Mouse (Mus musculus): ENCODE measurements around the gene Sprtn. TPM values are rescaled to one million over a fixed set of nuclear protein-coding genes. Genes with fewer than 3 reads are reported as not detected.

Gene Sprtn
- polyA plus RNA-seq, 1 experiment from 2014 or later = 14.1 TPM

- under 1% methylated on average over 31 of the region's 62 CpGs for WGBS
- Histone ChIP-seq H3K36me3 (ENCODE audit: control insufficient read depth, insufficient read depth, low read length) (no peaks in the 10 kb centered on the region), H3K9ac (ENCODE audit: low read length) (peak overlapping the region; percentile 96), H3K27ac (ENCODE audit: low read depth, low read length) (peak overlapping the region; percentile 91), H3K4me2 (peak overlapping the region; percentile 68), H3K4me1 (ENCODE audit: control insufficient read depth, insufficient read depth, low read length) (peaks cover 26% of the 10 kb centered on the region), H3K4me3 (ENCODE audit: low read depth, low read length) (peak overlapping the region; percentile 88), H3K27me3 (ENCODE audit: control insufficient read depth, insufficient read depth, low read length) (no peaks in the 10 kb centered on the region), H3K9me3 (ENCODE audit: control insufficient read depth, low read length) (no peaks in the 10 kb centered on the region)
- DNase-seq (ENCODE audit: low spot score, missing footprints) = peak; percentile 90
- ATAC-seq (ENCODE audit: low FRiP score) = peak; percentile 43
Measured at GRCm38 (mm10) chr8:124948733-124949111, 51.0 kb downstream of the Sprtn start.

GRCm38 (mm10) chr8:124949209-124950068, 51.8 kb downstream of the Sprtn start, which contains the start of gene Egln1:
Gene Egln1, minus strand, starts transcription at chr8:124949324.
- Histone ChIP-seq H3K9me3 (ENCODE audit: control insufficient read depth, low read length) (no peaks in the 10 kb centered on the region), H3K4me2 (peak within 1 kb of the TSS; percentile 68), H3K9ac (ENCODE audit: low read length) (peak within 1 kb of the TSS; percentile 96), H3K4me1 (ENCODE audit: control insufficient read depth, insufficient read depth, low read length) (peaks cover 23% of the 10 kb centered on the region), H3K27ac (ENCODE audit: low read depth, low read length) (peak within 1 kb of the TSS; percentile 91), H3K4me3 (ENCODE audit: low read depth, low read length) (peak within 1 kb of the TSS; percentile 88), H3K36me3 (ENCODE audit: control insufficient read depth, insufficient read depth, low read length) (no peaks in the 10 kb centered on the region), H3K27me3 (ENCODE audit: control insufficient read depth, insufficient read depth, low read length) (no peaks in the 10 kb centered on the region)
- under 1% methylated on average over 68 of the region's 98 CpGs for WGBS
- DNase-seq (ENCODE audit: low spot score, missing footprints) (peak; percentile 97), ATAC-seq (ENCODE audit: low FRiP score) (peak; percentile 86)

GRCm38 (mm10) chr8:124950069-124950456, 52.4 kb downstream of the Sprtn start:
- Histone ChIP-seq H3K9ac (ENCODE audit: low read length) (peak overlapping the region; percentile 96), H3K4me2 (peak overlapping the region; percentile 68), H3K27ac (ENCODE audit: low read depth, low read length) (peak overlapping the region; percentile 91), H3K4me3 (ENCODE audit: low read depth, low read length) (peak overlapping the region; percentile 88), H3K9me3 (ENCODE audit: control insufficient read depth, low read length) (no peaks in the 10 kb centered on the region), H3K27me3 (ENCODE audit: control insufficient read depth, insufficient read depth, low read length) (no peaks in the 10 kb centered on the region), H3K4me1 (ENCODE audit: control insufficient read depth, insufficient read depth, low read length) (peaks cover 21% of the 10 kb centered on the region), H3K36me3 (ENCODE audit: control insufficient read depth, insufficient read depth, low read length) (no peaks in the 10 kb centered on the region)
- no peak for DNase-seq (ENCODE audit: low spot score, missing footprints)
- 40% methylated on average over 10 of the region's 10 CpGs for WGBS
- no peak for ATAC-seq (ENCODE audit: low FRiP score)

GRCm38 (mm10) chr8:124950865-124951264, 53.2 kb downstream of the Sprtn start:
- no peak for DNase-seq (ENCODE audit: low spot score, missing footprints)
- Histone ChIP-seq H3K27ac (ENCODE audit: low read depth, low read length) (no peak overlapping the region), H3K27me3 (ENCODE audit: control insufficient read depth, insufficient read depth, low read length) (no peaks in the 10 kb centered on the region), H3K4me3 (ENCODE audit: low read depth, low read length) (0 out of 2 replicates have a peak overlapping the region, but pooled peaks have one; percentile 88), H3K9me3 (ENCODE audit: control insufficient read depth, low read length) (no peaks in the 10 kb centered on the region), H3K4me1 (ENCODE audit: control insufficient read depth, insufficient read depth, low read length) (peaks cover 18% of the 10 kb centered on the region), H3K36me3 (ENCODE audit: control insufficient read depth, insufficient read depth, low read length) (no peaks in the 10 kb centered on the region), H3K9ac (ENCODE audit: low read length) (0 out of 2 replicates have a peak overlapping the region, but pooled peaks have one; percentile 28), H3K4me2 (peak overlapping the region; percentile 68)
- WGBS = 75% methylated on average over 2 of the region's 2 CpGs
- no peak for ATAC-seq (ENCODE audit: low FRiP score)

- Histone ChIP-seq H3K9ac (ENCODE audit: low read length) (no peak overlapping the region), H3K36me3 (ENCODE audit: control insufficient read depth, insufficient read depth, low read length) (no peaks in the 10 kb centered on the region), H3K27ac (ENCODE audit: low read depth, low read length) (no peak overlapping the region), H3K4me1 (ENCODE audit: control insufficient read depth, insufficient read depth, low read length) (peaks cover 6% of the 10 kb centered on the region; the same call in 1 of the 2 replicates), H3K4me2 (no peak overlapping the region), H3K9me3 (ENCODE audit: control insufficient read depth, low read length) (no peaks in the 10 kb centered on the region), H3K27me3 (ENCODE audit: control insufficient read depth, insufficient read depth, low read length) (no peaks in the 10 kb centered on the region), H3K4me3 (ENCODE audit: low read depth, low read length) (no peak overlapping the region)
- ATAC-seq (ENCODE audit: low FRiP score) = no peak
- WGBS = 92% methylated on average over 7 of the region's 7 CpGs
- no peak for DNase-seq (ENCODE audit: low spot score, missing footprints)
Measured at GRCm38 (mm10) chr8:124953188-124953587, 55.5 kb downstream of the Sprtn start.

- Histone ChIP-seq H3K36me3 (ENCODE audit: control insufficient read depth, insufficient read depth, low read length) (no peaks in the 10 kb centered on the region), H3K4me3 (ENCODE audit: low read depth, low read length) (no peak overlapping the region), H3K27ac (ENCODE audit: low read depth, low read length) (no peak overlapping the region), H3K9ac (ENCODE audit: low read length) (no peak overlapping the region), H3K4me1 (ENCODE audit: control insufficient read depth, insufficient read depth, low read length) (peaks cover 6% of the 10 kb centered on the region; the same call in 1 of the 2 replicates), H3K27me3 (ENCODE audit: control insufficient read depth, insufficient read depth, low read length) (no peaks in the 10 kb centered on the region), H3K4me2 (no peak overlapping the region), H3K9me3 (ENCODE audit: control insufficient read depth, low read length) (no peaks in the 10 kb centered on the region)
- 82% methylated on average over 8 of the region's 8 CpGs for WGBS
- no peak for ATAC-seq (ENCODE audit: low FRiP score)
- no peak for DNase-seq (ENCODE audit: low spot score, missing footprints)
Measured at GRCm38 (mm10) chr8:124954572-124955082, 56.9 kb downstream of the Sprtn start.

Other genes starting within 250 kb of the Sprtn start
- gene 2310022B05Rik, start 234.5 kb upstream of the Sprtn start, polyA plus RNA-seq (2014; fragmentation: Nextera tagmentation; extraction: Ambion mirVana) = 17.4 and 21.2 TPM in 2 replicates
- gene Ttc13, start 175.9 kb upstream of the Sprtn start, polyA plus RNA-seq (2014; fragmentation: Nextera tagmentation; extraction: Ambion mirVana) = 61.5 and 62.7 TPM in 2 replicates
- 31.1 and 33.0 TPM in 2 replicates for gene Arv1, start 175.7 kb upstream of the Sprtn start, polyA plus RNA-seq (2014; fragmentation: Nextera tagmentation; extraction: Ambion mirVana)
- 2.1 and 2.2 TPM in 2 replicates for gene Fam89a, start 146.1 kb upstream of the Sprtn start, polyA plus RNA-seq (2014; fragmentation: Nextera tagmentation; extraction: Ambion mirVana)
- gene Trim67, start 104.8 kb upstream of the Sprtn start, polyA plus RNA-seq (2014; fragmentation: Nextera tagmentation; extraction: Ambion mirVana) = 2.9 and 3.3 TPM in 2 replicates
- gene Gnpat, start 34.9 kb upstream of the Sprtn start, polyA plus RNA-seq (2014; fragmentation: Nextera tagmentation; extraction: Ambion mirVana) = 136 and 138 TPM in 2 replicates
- 40.6 and 41.7 TPM in 2 replicates for gene 2810004N23Rik, start 34.8 kb upstream of the Sprtn start, polyA plus RNA-seq (2014; fragmentation: Nextera tagmentation; extraction: Ambion mirVana)
- 7.1 and 7.2 TPM in 2 replicates for gene Exoc8, start 181 bp upstream of the Sprtn start, polyA plus RNA-seq (2014; fragmentation: Nextera tagmentation; extraction: Ambion mirVana)
- gene Egln1, start 51.4 kb downstream of the Sprtn start, polyA plus RNA-seq (2014; fragmentation: Nextera tagmentation; extraction: Ambion mirVana) = 18.5 and 21.0 TPM in 2 replicates
- gene Tsnax, start 115.1 kb downstream of the Sprtn start, polyA plus RNA-seq (2014; fragmentation: Nextera tagmentation; extraction: Ambion mirVana) = 155 and 175 TPM in 2 replicates
- gene Disc1, start 156.3 kb downstream of the Sprtn start, polyA plus RNA-seq (2014; fragmentation: Nextera tagmentation; extraction: Ambion mirVana) = 0.82 and 0.87 TPM in 2 replicates

All from midbrain, embryonic 11.5 days (tissue).